ENCODE assay signal across 13 mouse cellular contexts in the genomic region with DNA sequence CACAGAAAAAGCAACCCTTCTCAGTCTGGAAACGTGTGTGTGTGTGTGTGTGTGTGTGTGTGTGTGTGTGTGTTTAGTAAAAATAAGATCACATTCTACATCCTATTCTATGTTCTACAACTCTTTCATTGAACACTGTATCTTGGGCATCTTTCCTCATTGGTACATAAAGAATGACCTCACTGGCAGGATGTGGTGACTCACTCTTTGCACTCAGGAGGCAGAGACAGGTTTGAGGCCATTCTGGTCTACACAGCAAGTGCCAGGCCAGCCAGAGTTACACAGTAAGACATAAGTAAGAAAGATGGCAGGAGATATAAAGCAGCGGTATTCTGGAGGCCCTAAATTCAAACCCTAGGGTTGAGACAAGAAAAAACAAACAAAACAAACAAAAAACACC.
"Had no signal": no experiment of that assay in that cellular context is flagged by ENCODE, and none has a peak within 500 bp of the region (broad histone marks: within the 10 kb centered on the region; RNA-seq: fewer than 3 reads in every experiment).

No protein-coding gene starts in this region.

- H3K4me2 ChIP-seq: limb, embryonic 12.5 days; lung, embryonic 15.5 days; midbrain, embryonic 11.5 days had no signal

- H3K27ac ChIP-seq: limb, embryonic 12.5 days; lung, embryonic 15.5 days; macrophage; stomach, postnatal 0 days had no signal

- DNase-seq: kidney, adult 8-10 months; kidney, postnatal 25 days; lung, postnatal 14 days; right cerebral cortex, adult 18-20 months; thymus, postnatal 4 days had no signal

- H3K36me3 ChIP-seq: limb, embryonic 12.5 days; lung, embryonic 15.5 days had no signal

- H3K4me1 ChIP-seq: limb, embryonic 12.5 days; lung, embryonic 15.5 days had no signal

- ATAC-seq: intestine, postnatal 0 days; midbrain, embryonic 16.5 days had no signal

- H3K4me3 ChIP-seq: limb, embryonic 12.5 days; lung, embryonic 15.5 days; megakaryocyte, embryonic 14.5 days had no signal

- H3K9ac ChIP-seq: limb, embryonic 12.5 days; lung, embryonic 15.5 days had no signal

- H3K27me3 ChIP-seq: limb, embryonic 12.5 days; lung, embryonic 15.5 days; megakaryocyte, embryonic 14.5 days had no signal

- H3K9me3 ChIP-seq: lung, embryonic 15.5 days; megakaryocyte, embryonic 14.5 days had no signal
